Mouse (Mus musculus) C2C12 (cell line): ENCODE measurements around the gene Smim12. TPM values are rescaled to one million over a fixed set of nuclear protein-coding genes. Genes with fewer than 3 reads are reported as not detected.

Experiments used
- H3K27me3 ChIP-seq: one replicate; pipeline ENCODE4 v1.6.1; 2011; ENCODE audit not compliant: control insufficient read depth, insufficient read depth, insufficient read length
- H3K36me3 ChIP-seq: one replicate; pipeline ENCODE4 v1.6.1; 2011; ENCODE audit not compliant: control insufficient read depth, insufficient read depth
- H3K4me3 ChIP-seq: one replicate; pipeline ENCODE4 v1.5.1; 2011; ENCODE audit warnings: mild to moderate bottlenecking, control low read depth; ENCODE audit not compliant: poor library complexity, insufficient read depth, severe bottlenecking
- H3K79me2 ChIP-seq: one replicate; pipeline ENCODE4 v1.6.1; 2011; ENCODE audit not compliant: control insufficient read depth, insufficient read depth
- H3K79me3 ChIP-seq: one replicate; pipeline ENCODE4 v1.6.1; 2011; ENCODE audit warnings: low read depth, control low read depth
- H3ac ChIP-seq: one replicate; pipeline ENCODE3; 2011; ENCODE audit warnings: low read depth; ENCODE audit not compliant: control insufficient read depth, insufficient read length
- CEBPB ChIP-seq: IDR thresholded peaks from one replicate; pipeline ENCODE4 v1.6.1; 2011; ENCODE audit warnings: low read depth, mild to moderate bottlenecking, control low read depth, moderate library complexity
- CTCF ChIP-seq: IDR thresholded peaks from one replicate; pipeline ENCODE4 v1.5.1; 2011; ENCODE audit not compliant: control insufficient read depth, insufficient read depth, insufficient read length
- FOSL1 ChIP-seq: IDR thresholded peaks from one replicate; pipeline ENCODE4 v1.8.0; 2011; ENCODE audit warnings: mild to moderate bottlenecking, low read length; ENCODE audit not compliant: poor library complexity, insufficient read depth, severe bottlenecking
- MAX ChIP-seq: IDR thresholded peaks from one replicate; pipeline ENCODE4 v1.6.1; 2011; ENCODE audit warnings: mild to moderate bottlenecking, control low read depth
- MYOD1 ChIP-seq: IDR thresholded peaks from one replicate; pipeline ENCODE4 v1.6.1; 2011; ENCODE audit warnings: low read depth; ENCODE audit not compliant: control insufficient read depth, insufficient read length
- MYOG ChIP-seq: IDR thresholded peaks from one replicate; pipeline ENCODE4 v1.6.1; 2011; ENCODE audit not compliant: control insufficient read depth, insufficient read length; ENCODE audit errors: extremely low read depth
- USF1 ChIP-seq: IDR thresholded peaks from one replicate; pipeline ENCODE4 v1.6.1; 2011; ENCODE audit warnings: low read depth, mild to moderate bottlenecking, control low read depth, moderate library complexity
- polyA plus RNA-seq: library from polyadenylated mRNA; unstranded; fragments of >200 nt; fragmentation: generic; extraction: Trizol; gene quantifications from one replicate; pipeline ENCODE4 v1.2.1, GENCODE M21; 2012; ENCODE audit warnings: missing spikeins

The Smim12 gene
- polyA plus RNA-seq, 1 experiment = 60.4 TPM

DNA sequence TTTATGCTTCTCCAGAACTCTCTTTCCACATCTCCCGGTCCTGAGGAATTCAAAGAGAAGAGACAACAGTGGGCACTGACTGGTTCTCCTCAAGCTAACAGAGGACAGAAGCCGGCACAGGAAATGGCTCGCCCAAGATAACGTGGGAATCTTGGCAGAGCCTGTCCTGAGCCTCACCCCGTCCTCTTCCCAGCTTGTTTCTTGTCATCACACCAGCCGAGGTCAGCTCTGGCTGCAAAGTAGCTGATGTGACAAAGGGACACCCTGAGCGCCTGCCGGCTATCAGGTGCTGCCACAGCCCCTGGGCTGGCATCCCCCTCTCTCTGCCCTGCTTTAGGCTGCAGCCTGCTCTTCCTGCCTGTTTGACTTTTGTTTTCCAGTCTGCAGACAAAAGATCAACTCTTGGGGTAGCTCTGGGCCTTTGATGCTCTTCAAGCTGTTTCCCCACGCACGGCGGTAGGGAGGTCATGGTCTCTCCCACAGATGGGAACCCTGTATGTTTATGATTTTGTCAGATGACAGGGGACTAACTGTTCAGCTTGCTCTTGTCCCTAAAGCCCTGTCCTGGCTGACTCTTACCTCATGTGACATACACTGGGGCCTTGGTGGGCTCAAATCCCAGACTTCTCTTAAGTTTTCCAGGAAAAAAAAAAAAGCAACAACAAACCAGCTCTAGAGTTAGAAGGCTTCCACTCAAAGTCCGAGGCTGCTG, 14.8 kb downstream of the Smim12 start:
- Histone ChIP-seq H3K4me3 (no peak overlapping the region), H3K79me3 (no peaks in the 10 kb centered on the region), H3K27me3 (peaks cover 21% of the 10 kb centered on the region), H3K79me2 (no peaks in the 10 kb centered on the region), H3K36me3 (no peaks in the 10 kb centered on the region), H3ac (no peak overlapping the region)
- TF ChIP-seq MYOG (no peak), CEBPB (no peak), CTCF (no peak), USF1 (no peak), MYOD1 (no peak), MAX (no peak), FOSL1 (no peak)

DNA sequence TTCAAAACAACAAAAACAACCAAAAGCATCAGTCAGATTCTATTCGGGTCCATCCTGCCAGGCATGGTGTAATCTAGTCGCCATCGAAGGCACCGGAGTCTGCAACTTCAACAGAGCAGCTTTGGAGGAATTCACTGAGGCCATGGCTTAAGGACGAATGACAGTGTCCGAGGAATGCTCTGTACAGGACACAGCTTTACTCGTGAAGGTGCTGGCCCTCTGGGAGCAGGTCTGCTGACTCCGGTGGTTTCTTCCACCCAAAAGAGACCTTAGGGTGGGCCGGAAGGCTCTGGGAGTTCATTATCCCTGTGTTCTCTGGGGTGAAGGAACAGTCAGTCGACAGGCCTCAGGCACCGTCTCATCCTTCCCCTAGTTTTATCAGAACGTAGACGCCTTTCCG, 18.0 kb downstream of the Smim12 start:
- TF ChIP-seq MAX (no peak), FOSL1 (no peak), MYOG (no peak), CEBPB (no peak), USF1 (no peak), MYOD1 (no peak), CTCF (no peak)
- no peaks in the 10 kb centered on the region for H3K79me3 ChIP-seq
- H3K36me3 ChIP-seq = no peaks in the 10 kb centered on the region
- peaks cover 29% of the 10 kb centered on the region for H3K27me3 ChIP-seq
- no peaks in the 10 kb centered on the region for H3K79me2 ChIP-seq
- H3ac ChIP-seq = no peak overlapping the region
- no peak overlapping the region for H3K4me3 ChIP-seq

- Histone ChIP-seq H3K79me3 (no peaks in the 10 kb centered on the region), H3K27me3 (peaks cover 31% of the 10 kb centered on the region), H3ac (no peak overlapping the region), H3K36me3 (no peaks in the 10 kb centered on the region), H3K79me2 (no peaks in the 10 kb centered on the region), H3K4me3 (no peak overlapping the region)
- TF ChIP-seq MYOD1 = no peak
- TF ChIP-seq CTCF = no peak
- TF ChIP-seq MYOG = no peak
- no peak for TF ChIP-seq FOSL1
- TF ChIP-seq MAX = no peak
- TF ChIP-seq USF1 = no peak
- TF ChIP-seq CEBPB = no peak
Measured at GRCm38 (mm10) chr4:127263438-127264182, 20.0 kb downstream of the Smim12 start.

- Histone ChIP-seq H3K4me3 (no peak overlapping the region), H3K79me3 (no peaks in the 10 kb centered on the region), H3K27me3 (peaks cover 36% of the 10 kb centered on the region), H3K36me3 (no peaks in the 10 kb centered on the region), H3ac (no peak overlapping the region), H3K79me2 (no peaks in the 10 kb centered on the region)
- TF ChIP-seq MYOD1 = no peak
- TF ChIP-seq MAX = no peak
- TF ChIP-seq MYOG = no peak
- no peak for TF ChIP-seq CTCF
- no peak for TF ChIP-seq USF1
- no peak for TF ChIP-seq CEBPB
- no peak for TF ChIP-seq FOSL1
Measured at GRCm38 (mm10) chr4:127264183-127264554, 20.6 kb downstream of the Smim12 start.

DNA sequence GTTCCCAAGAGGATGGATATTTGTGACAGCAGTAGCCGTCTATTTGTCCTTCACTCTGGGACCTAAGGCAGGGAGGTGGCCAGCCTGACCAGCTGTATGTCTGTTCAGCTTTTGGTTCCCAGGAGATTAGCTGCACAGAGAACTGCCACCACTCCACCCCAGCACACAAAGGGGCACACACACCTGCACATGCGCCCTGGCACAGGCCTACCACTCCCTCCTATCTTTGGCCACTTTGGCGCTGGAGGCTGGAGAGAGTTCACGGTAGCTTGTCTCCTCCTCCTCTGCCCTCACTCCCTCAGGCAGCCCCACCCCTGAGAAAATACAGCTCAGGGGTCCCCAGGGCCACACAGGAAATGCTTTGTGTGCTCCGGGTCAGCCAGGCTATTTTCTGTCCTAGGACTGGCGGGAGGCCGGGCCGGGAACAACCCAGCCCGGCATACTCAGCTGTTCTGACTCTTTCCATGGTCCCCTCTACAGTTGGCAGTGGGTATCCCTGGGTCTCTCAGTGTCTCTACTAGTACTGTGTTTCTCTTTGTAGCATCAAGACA, 34.9 kb downstream of the Smim12 start:
- Histone ChIP-seq H3K36me3 (no peaks in the 10 kb centered on the region), H3K4me3 (no peak overlapping the region), H3K27me3 (peaks cover 22% of the 10 kb centered on the region), H3K79me3 (no peaks in the 10 kb centered on the region), H3ac (no peak overlapping the region), H3K79me2 (no peaks in the 10 kb centered on the region)
- TF ChIP-seq FOSL1 = no peak
- no peak for TF ChIP-seq MYOG
- TF ChIP-seq CTCF = no peak
- TF ChIP-seq USF1 = no peak
- no peak for TF ChIP-seq CEBPB
- no peak for TF ChIP-seq MAX
- no peak for TF ChIP-seq MYOD1
